In the genomic region with DNA sequence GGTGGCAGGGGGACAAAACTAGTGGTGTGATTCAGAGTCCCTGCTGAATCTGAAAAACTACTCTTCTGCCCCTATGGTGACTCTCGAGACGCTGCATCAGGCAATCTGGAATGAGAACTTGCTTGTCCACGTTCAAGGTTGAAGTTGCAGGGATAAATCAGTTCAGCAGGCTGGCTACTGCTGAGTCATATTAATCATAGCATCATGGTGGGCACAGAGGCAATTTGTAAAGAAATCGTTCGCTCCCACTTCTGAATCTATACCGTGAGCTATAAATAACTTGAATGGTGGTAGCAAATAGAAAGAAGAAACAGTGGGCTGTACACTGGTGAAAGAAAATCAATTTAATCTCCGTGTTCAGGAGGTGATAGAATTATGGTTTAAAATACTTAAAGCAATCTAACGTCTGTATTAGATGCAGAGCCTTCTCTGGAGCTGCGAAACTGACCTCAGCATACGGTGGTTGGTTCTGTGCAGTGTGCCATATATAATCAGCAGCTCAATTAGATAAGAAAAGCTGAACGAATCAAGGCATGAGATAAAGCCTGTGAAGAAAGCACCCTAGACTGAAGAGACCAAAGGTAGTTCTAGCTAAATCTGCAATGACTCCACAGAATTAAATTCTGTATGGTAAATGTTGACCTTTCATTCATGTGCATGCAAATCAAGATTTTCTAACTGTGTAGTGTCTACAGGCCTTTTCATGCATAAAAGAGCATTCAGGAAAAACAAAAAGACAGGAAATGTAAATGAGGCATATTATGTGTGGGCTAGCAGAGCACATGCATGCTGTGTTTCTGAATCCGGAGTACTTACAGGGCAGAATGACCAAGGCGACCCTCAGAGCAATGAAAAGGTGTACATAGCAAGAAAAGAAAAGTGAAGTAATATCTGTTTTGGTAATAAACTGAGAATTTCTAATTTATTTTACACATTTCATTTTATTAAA, we compare ENCODE assay signal across 20 mouse cellular contexts.
DNase-seq lines count a peak whose midpoint lies in the region; ATAC-seq lines count a peak whose summit lies in the region.
"Had no signal": no experiment of that assay in that cellular context is flagged by ENCODE, and none has a peak within 500 bp of the region (broad histone marks: within the 10 kb centered on the region; RNA-seq: fewer than 3 reads in every experiment).

No protein-coding gene starts in this region.

- H3K36me3 ChIP-seq in forebrain, embryonic 14.5 days (ENCODE audit: control insufficient read depth, insufficient read depth, low read length) = no peaks in the 10 kb centered on the region
- H3K36me3 ChIP-seq in hindbrain, embryonic 12.5 days = no peaks in the 10 kb centered on the region
- no peaks in the 10 kb centered on the region for H3K36me3 ChIP-seq in midbrain, embryonic 13.5 days
- no peaks in the 10 kb centered on the region for H3K36me3 ChIP-seq in neural tube, embryonic 15.5 days
- H3K36me3 ChIP-seq: embryonic facial prominence, embryonic 13.5 days; heart, embryonic 13.5 days; limb, embryonic 13.5 days had no signal

- peak overlapping the region; percentile 7; the same call in 1 of the 2 replicates for H3K4me2 ChIP-seq in forebrain, embryonic 14.5 days (ENCODE audit: low read length)
- 0 out of 2 replicates have a peak overlapping the region, but pooled peaks have one; percentile 11 for H3K4me2 ChIP-seq in hindbrain, embryonic 12.5 days (replicated peaks)
- H3K4me2 ChIP-seq in midbrain, embryonic 13.5 days (replicated peaks) = no peak overlapping the region
- no peak overlapping the region for H3K4me2 ChIP-seq in neural tube, embryonic 15.5 days
- H3K4me2 ChIP-seq: embryonic facial prominence, embryonic 13.5 days; heart, embryonic 13.5 days; limb, embryonic 13.5 days had no signal

- WGBS in forebrain, embryonic 14.5 days = 29% methylated on average over 13 of the region's 13 CpGs
- 53% methylated on average over 13 of the region's 13 CpGs for WGBS in hindbrain, embryonic 12.5 days
- 37% methylated on average over 13 of the region's 13 CpGs for WGBS in midbrain, embryonic 13.5 days
- 20% methylated on average over 13 of the region's 13 CpGs for WGBS in neural tube, embryonic 15.5 days

- peak; percentile 31 for DNase-seq in forebrain, embryonic 14.5 days (ENCODE audit: low spot score)
- no peak for DNase-seq in kidney, postnatal 14 days
- DNase-seq in lung, postnatal 36 days = no peak
- DNase-seq in left cerebral cortex, adult 18-20 months (ENCODE audit: low spot score in 2 of 2) = no peak
- DNase-seq: adrenal gland, postnatal 36 days; cerebellum, adult 8-10 months; heart, postnatal 36 days; layer of hippocampus, adult 9-11 months; spleen, adult 18-20 months had no signal

- H3K27ac ChIP-seq in forebrain, embryonic 14.5 days (ENCODE audit: low read depth, low read length) = no peak overlapping the region
- H3K27ac ChIP-seq in hindbrain, embryonic 12.5 days = peak overlapping the region; percentile 32
- peak overlapping the region; percentile 47; the same call in 1 of the 2 replicates for H3K27ac ChIP-seq in midbrain, embryonic 13.5 days
- H3K27ac ChIP-seq in neural tube, embryonic 15.5 days (replicated peaks) = no peak overlapping the region; the same call in 1 of the 2 replicates
- H3K27ac ChIP-seq: embryonic facial prominence, embryonic 13.5 days; heart, embryonic 13.5 days; kidney, postnatal 0 days; limb, embryonic 13.5 days; liver, embryonic 14.5 days had no signal

- H3K4me1 ChIP-seq in forebrain, embryonic 14.5 days (ENCODE audit: control insufficient read depth, insufficient read depth, low read length) = peaks cover 11% of the 10 kb centered on the region; the same call in 1 of the 2 replicates
- H3K4me1 ChIP-seq in hindbrain, embryonic 12.5 days = peaks cover 9% of the 10 kb centered on the region
- H3K4me1 ChIP-seq in midbrain, embryonic 13.5 days (replicated peaks) = peaks cover 8% of the 10 kb centered on the region; the same call in 1 of the 2 replicates
- 0 out of 2 replicates have a peak, but pooled peaks cover 6% of the 10 kb centered on the region for H3K4me1 ChIP-seq in neural tube, embryonic 15.5 days
- H3K4me1 ChIP-seq: embryonic facial prominence, embryonic 13.5 days; heart, embryonic 13.5 days; limb, embryonic 13.5 days; megakaryocyte, embryonic 14.5 days had no signal

- H3K4me3 ChIP-seq in forebrain, embryonic 14.5 days (ENCODE audit: low read depth, low read length) = no peak overlapping the region
- H3K4me3 ChIP-seq in hindbrain, embryonic 12.5 days = no peak overlapping the region
- H3K4me3 ChIP-seq in midbrain, embryonic 13.5 days (replicated peaks) = no peak overlapping the region
- no peak overlapping the region for H3K4me3 ChIP-seq in neural tube, embryonic 15.5 days (replicated peaks)
- H3K4me3 ChIP-seq: embryonic facial prominence, embryonic 13.5 days; heart, embryonic 13.5 days; limb, embryonic 13.5 days; megakaryocyte, embryonic 14.5 days had no signal

- H3K27me3 ChIP-seq in forebrain, embryonic 14.5 days (replicated peaks; ENCODE audit: control insufficient read depth, insufficient read depth, low read length) = no peaks in the 10 kb centered on the region
- H3K27me3 ChIP-seq in hindbrain, embryonic 12.5 days = no peaks in the 10 kb centered on the region
- H3K27me3 ChIP-seq in midbrain, embryonic 13.5 days = no peaks in the 10 kb centered on the region
- H3K27me3 ChIP-seq in neural tube, embryonic 15.5 days (replicated peaks) = no peaks in the 10 kb centered on the region
- H3K27me3 ChIP-seq: embryonic facial prominence, embryonic 13.5 days; heart, embryonic 13.5 days; limb, embryonic 13.5 days; megakaryocyte, embryonic 14.5 days had no signal

- ATAC-seq in forebrain, embryonic 14.5 days = peak; percentile 80
- peak; percentile 82 for ATAC-seq in hindbrain, embryonic 12.5 days (ENCODE audit: low FRiP score)
- peak; percentile 58; the same call in 1 of the 2 replicates for ATAC-seq in midbrain, embryonic 13.5 days
- peak; percentile 68; the same call in 1 of the 2 replicates for ATAC-seq in neural tube, embryonic 15.5 days (ENCODE audit: low FRiP score)
- ATAC-seq: intestine, postnatal 0 days; lung, postnatal 0 days had no signal

- H3K9me3 ChIP-seq in forebrain, embryonic 14.5 days (replicated peaks; ENCODE audit: control insufficient read depth, low read length) = no peaks in the 10 kb centered on the region
- no peaks in the 10 kb centered on the region for H3K9me3 ChIP-seq in hindbrain, embryonic 12.5 days (replicated peaks)
- H3K9me3 ChIP-seq in midbrain, embryonic 13.5 days = no peaks in the 10 kb centered on the region
- no peaks in the 10 kb centered on the region for H3K9me3 ChIP-seq in neural tube, embryonic 15.5 days (replicated peaks)
- H3K9me3 ChIP-seq: embryonic facial prominence, embryonic 13.5 days; heart, embryonic 13.5 days; limb, embryonic 13.5 days; megakaryocyte, embryonic 14.5 days had no signal

- H3K9ac ChIP-seq in forebrain, embryonic 14.5 days (ENCODE audit: low read length) = no peak overlapping the region
- no peak overlapping the region for H3K9ac ChIP-seq in hindbrain, embryonic 12.5 days
- H3K9ac ChIP-seq in midbrain, embryonic 13.5 days (replicated peaks) = no peak overlapping the region
- no peak overlapping the region for H3K9ac ChIP-seq in neural tube, embryonic 15.5 days (replicated peaks)
- H3K9ac ChIP-seq: embryonic facial prominence, embryonic 13.5 days; heart, embryonic 13.5 days; limb, embryonic 13.5 days; liver, embryonic 14.5 days had no signal

Comparison
In these comparisons a context has a peak if more than half of its experiments do, and no peak if none do; other contexts are left out.
1. H3K27ac ChIP-seq: peak in hindbrain, embryonic 12.5 days (single experiment) and midbrain, embryonic 13.5 days (single experiment); none in forebrain, embryonic 14.5 days (single experiment) and neural tube, embryonic 15.5 days (single experiment).
2. H3K4me2 ChIP-seq: peak in forebrain, embryonic 14.5 days (single experiment) and hindbrain, embryonic 12.5 days (single experiment); none in midbrain, embryonic 13.5 days (single experiment) and neural tube, embryonic 15.5 days (single experiment).
3. Peak in every context shown above with its lines, with median percentiles within 50 percentile points of each other: ATAC-seq.